Mouse (Mus musculus) MEL (cell line): ENCODE results near the gene Psd4. TPM values are rescaled to one million over a fixed set of nuclear protein-coding genes. Genes with fewer than 3 reads are reported as not detected.

Source experiments
- DNase-seq: peaks from one replicate; pipeline ENCODE4 v3.0.0; 2011; ENCODE audit warnings: low read depth, low spot score
- H3K27ac ChIP-seq: 2 replicates; pipeline ENCODE4 v1.5.1; 2012; ENCODE audit warnings: low read depth, mild to moderate bottlenecking, control low read depth, low read length, moderate library complexity; ENCODE audit not compliant: control insufficient read depth
- H3K27me3 ChIP-seq, 2 experiments: fragments of 150-350 bp in 1 of 2; sonication (generic) in 1 of 2; 2 replicates each; pipeline ENCODE4 v1.6.1; 2012; ENCODE audit warnings: low read length in 2 of 2, mild to moderate bottlenecking in 2 of 2, improper control_type of control experiment in 1 of 2, moderate library complexity in 1 of 2; ENCODE audit not compliant: insufficient read depth in 2 of 2, control insufficient read depth in 1 of 2
- H3K36me3 ChIP-seq, 2 experiments: 2 replicates each; pipeline ENCODE4 v1.6.1; 2012 to 2014; ENCODE audit warnings: low read length in 2 of 2, improper control_type of control experiment in 1 of 2, inconsistent platforms in 1 of 2, mild to moderate bottlenecking in 1 of 2; ENCODE audit not compliant: insufficient read depth in 2 of 2, control insufficient read depth in 1 of 2
- H3K4me1 ChIP-seq, 2 experiments: fragments of 150-350 bp in 1 of 2; sonication (generic) in 1 of 2; 2 replicates each; pipeline ENCODE4 v1.6.1; 2012; ENCODE audit warnings: low read length in 2 of 2, improper control_type of control experiment in 1 of 2, mild to moderate bottlenecking in 1 of 2; ENCODE audit not compliant: insufficient read depth in 2 of 2, control insufficient read depth in 1 of 2
- H3K4me3 ChIP-seq, 2 experiments: fragments of 150-350 bp in 1 of 2; sonication (generic) in 1 of 2; 2 replicates each; pipeline ENCODE4 v1.5.1; 2012; ENCODE audit warnings: low read depth in 2 of 2, low read length in 2 of 2, mild to moderate bottlenecking in 2 of 2, moderate library complexity in 2 of 2, control low read depth in 1 of 2, improper control_type of control experiment in 1 of 2; ENCODE audit not compliant: control insufficient read depth in 1 of 2, insufficient read depth in 1 of 2
- H3K79me2 ChIP-seq: 2 replicates; pipeline ENCODE4 v1.6.1; 2012; ENCODE audit warnings: mild to moderate bottlenecking, low read length, moderate library complexity; ENCODE audit not compliant: control insufficient read depth, poor library complexity, insufficient read depth
- H3K9ac ChIP-seq: 2 replicates; pipeline ENCODE4 v1.6.1; 2012; ENCODE audit warnings: low read depth, mild to moderate bottlenecking, control low read depth, low read length, moderate library complexity; ENCODE audit not compliant: control insufficient read depth, poor library complexity, severe bottlenecking
- H3K9me3 ChIP-seq: fragments of 150-350 bp; sonication (generic); replicated peaks from 2 replicates; pipeline ENCODE4 v1.6.1; 2012; ENCODE audit warnings: mild to moderate bottlenecking, low read length, improper control_type of control experiment, moderate library complexity; ENCODE audit not compliant: insufficient read depth
- BHLHE40 ChIP-seq: IDR thresholded peaks from 2 replicates; pipeline ENCODE4 v1.6.1; 2012; ENCODE audit warnings: low read depth, mild to moderate bottlenecking, inconsistent platforms, low read length, improper control_type of control experiment, borderline replicate concordance
- CHD1 ChIP-seq: IDR thresholded peaks from 2 replicates; pipeline ENCODE4 v1.6.1; 2012; ENCODE audit warnings: low read depth, mild to moderate bottlenecking, inconsistent platforms, low read length, improper control_type of control experiment
- E2F4 ChIP-seq: IDR thresholded peaks from 2 replicates; pipeline ENCODE4 v1.6.1; 2011; ENCODE audit warnings: low read depth, low read length, improper control_type of control experiment, borderline replicate concordance
- ELF1 ChIP-seq: IDR thresholded peaks from 2 replicates; pipeline ENCODE4 v1.6.1; 2014; ENCODE audit warnings: low read depth, mild to moderate bottlenecking, inconsistent platforms, low read length, improper control_type of control experiment, moderate library complexity
- GABPA ChIP-seq: IDR thresholded peaks from 2 replicates; pipeline ENCODE4 v1.6.1; 2012; ENCODE audit warnings: low read depth, mild to moderate bottlenecking, inconsistent platforms, low read length, improper control_type of control experiment, moderate library complexity
- JUND ChIP-seq: IDR thresholded peaks from 2 replicates; pipeline ENCODE4 v1.6.1; 2011; ENCODE audit warnings: low read depth, mild to moderate bottlenecking, improper control_type of control experiment, low read length
- KAT2A ChIP-seq: conservative IDR thresholded peaks from 2 replicates; pipeline ENCODE4 v1.6.1; 2012; ENCODE audit warnings: low read depth, low read length, improper control_type of control experiment, inconsistent platforms
- MAX ChIP-seq: IDR thresholded peaks from 2 replicates; pipeline ENCODE4 v1.6.1; 2011; ENCODE audit warnings: low read length, improper control_type of control experiment
- MXI1 ChIP-seq: IDR thresholded peaks from 2 replicates; pipeline ENCODE4 v1.6.1; 2011; ENCODE audit warnings: mild to moderate bottlenecking, low read depth, low read length, improper control_type of control experiment
- MYB ChIP-seq: IDR thresholded peaks from 2 replicates; pipeline ENCODE4 v1.6.1; 2011; ENCODE audit warnings: mild to moderate bottlenecking, low read depth, low read length, improper control_type of control experiment
- MYC ChIP-seq: IDR thresholded peaks from 2 replicates; pipeline ENCODE4 v1.6.1; 2011; ENCODE audit warnings: low read depth, mild to moderate bottlenecking, low read length, improper control_type of control experiment, moderate library complexity
- NELFE ChIP-seq: IDR thresholded peaks from 2 replicates; pipeline ENCODE4 v1.6.1; 2011; ENCODE audit warnings: low read depth, low read length, improper control_type of control experiment
- NRF1 ChIP-seq: IDR thresholded peaks from 2 replicates; pipeline ENCODE4 v1.6.1; 2014; ENCODE audit warnings: low read depth, mild to moderate bottlenecking, inconsistent platforms, low read length, improper control_type of control experiment, moderate library complexity; ENCODE audit not compliant: poor library complexity, insufficient read depth, severe bottlenecking
- POLR2A ChIP-seq, 2 experiments: IDR thresholded peaks; 2 replicates each; pipeline ENCODE4 v1.6.1; 2011 to 2012; ENCODE audit warnings: low read length in 2 of 2, mild to moderate bottlenecking in 2 of 2, control low read depth in 1 of 2, improper control_type of control experiment in 1 of 2, low read depth in 1 of 2, moderate library complexity in 1 of 2; ENCODE audit not compliant: control insufficient read depth in 1 of 2, insufficient read depth in 1 of 2, poor library complexity in 1 of 2
- POLR2AphosphoS2 ChIP-seq: IDR thresholded peaks from 2 replicates; pipeline ENCODE4 v1.6.1; 2011; ENCODE audit warnings: low read length, improper control_type of control experiment
- POLR2AphosphoS5 ChIP-seq: IDR thresholded peaks from 2 replicates; pipeline ENCODE4 v1.6.1; 2012; ENCODE audit warnings: low read depth, borderline replicate concordance, mild to moderate bottlenecking, inconsistent platforms, low read length, moderate library complexity, mixed read lengths
- RCOR1 ChIP-seq: IDR thresholded peaks from 2 replicates; pipeline ENCODE4 v1.6.1; 2012; ENCODE audit warnings: low read depth, mild to moderate bottlenecking, inconsistent platforms, low read length, improper control_type of control experiment
- SIN3A ChIP-seq: IDR thresholded peaks from 2 replicates; pipeline ENCODE4 v1.6.1; 2012; ENCODE audit warnings: low read length, improper control_type of control experiment, inconsistent platforms
- SMC3 ChIP-seq: IDR thresholded peaks from 2 replicates; pipeline ENCODE4 v1.6.1; 2011; ENCODE audit warnings: low read depth, low read length, improper control_type of control experiment
- TAL1 ChIP-seq: IDR thresholded peaks from 2 replicates; pipeline ENCODE4 v1.6.1; 2012; ENCODE audit warnings: mild to moderate bottlenecking, inconsistent platforms, low read length, moderate library complexity, mixed read lengths
- TBP ChIP-seq: IDR thresholded peaks from 2 replicates; pipeline ENCODE4 v1.8.0; 2011; ENCODE audit warnings: low read depth, low read length, improper control_type of control experiment
- TCF12 ChIP-seq: IDR thresholded peaks from 2 replicates; pipeline ENCODE4 v1.6.1; 2014; ENCODE audit warnings: low read depth, mild to moderate bottlenecking, inconsistent platforms, low read length, improper control_type of control experiment, moderate library complexity
- UBTF ChIP-seq: IDR thresholded peaks from 2 replicates; pipeline ENCODE4 v1.6.1; 2012; ENCODE audit warnings: low read depth, mild to moderate bottlenecking, inconsistent platforms, low read length, improper control_type of control experiment, moderate library complexity, borderline replicate concordance; ENCODE audit not compliant: insufficient read depth
- USF2 ChIP-seq, 2 experiments: IDR thresholded peaks; 2 replicates each; pipeline ENCODE4 v1.6.1; 2011 to 2012; ENCODE audit warnings: improper control_type of control experiment in 2 of 2, low read length in 2 of 2, borderline replicate concordance in 1 of 2, inconsistent platforms in 1 of 2, low read depth in 1 of 2, mild to moderate bottlenecking in 1 of 2; ENCODE audit not compliant: insufficient read depth in 1 of 2
- ZC3H11A ChIP-seq: IDR thresholded peaks from 2 replicates; pipeline ENCODE4 v1.6.1; 2012; ENCODE audit warnings: low read depth, mild to moderate bottlenecking, inconsistent platforms, low read length, improper control_type of control experiment
- ZKSCAN1 ChIP-seq: IDR thresholded peaks from 2 replicates; pipeline ENCODE4 v1.6.1; 2012; ENCODE audit warnings: low read depth, mild to moderate bottlenecking, inconsistent platforms, low read length, improper control_type of control experiment, moderate library complexity
- ZNF384 ChIP-seq: IDR thresholded peaks from 2 replicates; pipeline ENCODE4 v1.6.1; 2012; ENCODE audit warnings: low read depth, mild to moderate bottlenecking, inconsistent platforms, low read length, improper control_type of control experiment
- polyA plus RNA-seq, 2 experiments: library from polyadenylated mRNA; stranded (reverse) in 1 of 2; unstranded in 1 of 2; fragments of >175 nt in 1 of 2; fragments of >200 nt in 1 of 2; gene quantifications; 2 replicates each; pipeline versions ENCODE4 v1.2.1 to v1.2.4; 2012; ENCODE audit warnings: low replicate concordance in 2 of 2, low read depth in 1 of 2; ENCODE audit not compliant: insufficient read length in 2 of 2, insufficient read depth in 1 of 2, missing spikeins in 1 of 2
- total RNA-seq: library from RNA; depleted of rRNA; stranded (reverse); fragments of 300-350 nt; gene quantifications from 2 replicates; pipeline ENCODE4 v1.2.3, GENCODE M21; 2012

The Psd4 gene
- total and polyA plus RNA-seq, 3 experiments = 0.11 TPM; not detected in 2

- Histone ChIP-seq H3K36me3 (no peaks in the 10 kb centered on the region), H3K9me3 (no peaks in the 10 kb centered on the region), H3K9ac (no peak overlapping the region), H3K4me3 (no peak overlapping the region), H3K27ac (no peak overlapping the region), H3K27me3 (no peaks in the 10 kb centered on the region), H3K4me1 (no peaks in the 10 kb centered on the region), H3K79me2 (no peaks in the 10 kb centered on the region)
- TF ChIP-seq TAL1 (no peak), MAX (no peak), UBTF (no peak), MXI1 (no peak), ZC3H11A (no peak), SMC3 (no peak), TCF12 (no peak), POLR2AphosphoS2 (no peak), TBP (no peak), JUND (no peak), SIN3A (no peak), ZNF384 (no peak), CHD1 (no peak)
- DNase-seq = no peak
These were observed 68.3 kb downstream of the Psd4 start for GRCm38 (mm10) chr2:24435699-24436098.

GRCm38 (mm10) chr2:24440056-24440455, 72.7 kb downstream of the Psd4 start:
- DNase-seq = no peak

GRCm38 (mm10) chr2:24441899-24442298, 74.5 kb downstream of the Psd4 start:
- no peaks in the 10 kb centered on the region for H3K9me3 ChIP-seq
- H3K36me3 ChIP-seq = no peaks in the 10 kb centered on the region
- H3K27ac ChIP-seq = no peak overlapping the region
- H3K4me3 ChIP-seq = no peak overlapping the region
- no peaks in the 10 kb centered on the region for H3K27me3 ChIP-seq
- H3K79me2 ChIP-seq = no peaks in the 10 kb centered on the region
- TF ChIP-seq TBP (no peak), KAT2A (no peak), MYC (no peak), GABPA (no peak), RCOR1 (no peak), TCF12 (no peak), ZC3H11A (no peak), CHD1 (no peak), POLR2A (IDR thresholded peaks at IDR 0.05; ENCODE audit: control insufficient read depth in 1 of 2, insufficient read depth in 1 of 2, low read depth in 1 of 2, low read length in 2 of 2, poor library complexity in 1 of 2) (no peak), TAL1 (no peak), USF2 (IDR thresholded peaks at IDR 0.05; ENCODE audit: borderline replicate concordance in 1 of 2, insufficient read depth in 1 of 2, low read depth in 1 of 2, low read length in 2 of 2) (no peak), BHLHE40 (no peak), SMC3 (no peak), MYB (no peak), E2F4 (no peak)
- no peaks in the 10 kb centered on the region for H3K4me1 ChIP-seq
- no peak overlapping the region for H3K9ac ChIP-seq
- DNase-seq = no peak

More at GRCm38 (mm10) chr2:24440056-24440455, 72.7 kb downstream of the Psd4 start:
- Histone ChIP-seq H3K4me3 (no peak overlapping the region), H3K9ac (no peak overlapping the region), H3K36me3 (no peaks in the 10 kb centered on the region), H3K27me3 (no peaks in the 10 kb centered on the region), H3K4me1 (no peaks in the 10 kb centered on the region), H3K27ac (no peak overlapping the region), H3K79me2 (no peaks in the 10 kb centered on the region), H3K9me3 (no peaks in the 10 kb centered on the region)
- TF ChIP-seq KAT2A (no peak), CHD1 (no peak), NRF1 (no peak), NELFE (no peak), MAX (no peak), POLR2AphosphoS5 (no peak), ZNF384 (no peak), SMC3 (no peak), TAL1 (no peak), ELF1 (no peak), RCOR1 (no peak), ZKSCAN1 (no peak)
